Mouse (Mus musculus) liver, embryonic 11.5 days (tissue): Measurements from ENCODE around the gene Klk10. TPM values are rescaled to one million over a fixed set of nuclear protein-coding genes. Genes with fewer than 3 reads are reported as not detected.

Source experiments
- ATAC-seq: fragments of 200-750 bp; cut with Nextera tagmentation; replicated peaks from 2 replicates; pipeline ENCODE4 v1.8.0; 2017; ENCODE audit warnings: moderate number of reproducible peaks, mild to moderate bottlenecking, moderate TSS enrichment, moderate library complexity; ENCODE audit not compliant: low FRiP score
- DNase-seq: peaks from one replicate; pipeline ENCODE4 v3.0.0-alpha.2; 2017; ENCODE audit warnings: low spot score
- H3K27ac ChIP-seq: fragments of 300-500 bp; sonication (generic); 2 replicates; pipeline ENCODE4 v1.5.1; 2014; ENCODE audit warnings: mild to moderate bottlenecking, low read depth, low read length, control low read depth
- H3K27me3 ChIP-seq: fragments of 300-500 bp; sonication (generic); replicated peaks from 2 replicates; pipeline ENCODE4 v1.6.1; 2014; ENCODE audit warnings: low read length, mixed read lengths; ENCODE audit not compliant: control insufficient read depth, insufficient read depth
- H3K36me3 ChIP-seq: fragments of 300-500 bp; sonication (generic); 2 replicates; pipeline ENCODE4 v1.6.1; 2014; ENCODE audit warnings: mild to moderate bottlenecking, low read length, moderate library complexity, mixed read lengths; ENCODE audit not compliant: control insufficient read depth, insufficient read depth
- H3K4me1 ChIP-seq: fragments of 300-500 bp; sonication (generic); replicated peaks from 2 replicates; pipeline ENCODE4 v1.6.1; 2014; ENCODE audit warnings: low read length, mixed read lengths; ENCODE audit not compliant: control insufficient read depth, insufficient read depth
- H3K4me2 ChIP-seq: fragments of 300-500 bp; sonication (generic); 2 replicates; pipeline ENCODE4 v1.6.1; 2014; ENCODE audit warnings: mild to moderate bottlenecking, control low read depth, moderate library complexity
- H3K4me3 ChIP-seq: fragments of 300-500 bp; sonication (generic); 2 replicates; pipeline ENCODE4 v1.5.1; 2014; ENCODE audit warnings: low read depth, low read length, control low read depth
- H3K9ac ChIP-seq: fragments of 300-500 bp; sonication (generic); 2 replicates; pipeline ENCODE4 v1.6.1; 2014; ENCODE audit warnings: low read depth, low read length, control low read depth
- H3K9me3 ChIP-seq: fragments of 300-500 bp; sonication (generic); 2 replicates; pipeline ENCODE4 v1.6.1; 2016; ENCODE audit warnings: low read length, inconsistent platforms, mixed read lengths; ENCODE audit not compliant: control insufficient read depth
- WGBS: fragments of 180-500 bp; shearing (Covaris S2); extraction: QIAGEN DNeasy Blood & Tissue Kit; methylation state at CpG from one replicate; pipeline ENCODE4 v1.1.7; 2014; 5-methylcytosine and 5-hydroxymethylcytosine counted together
- polyA plus RNA-seq: library from polyadenylated mRNA; unstranded; fragments of >200 nt; fragmentation: Nextera tagmentation; extraction: Ambion mirVana; gene quantifications from 2 replicates; pipeline ENCODE4 v1.2.1, GENCODE M21; 2014

Klk10 gene
- polyA plus RNA-seq: 0.17 TPM in 1 of 2 replicates, not detected in the other

DNA sequence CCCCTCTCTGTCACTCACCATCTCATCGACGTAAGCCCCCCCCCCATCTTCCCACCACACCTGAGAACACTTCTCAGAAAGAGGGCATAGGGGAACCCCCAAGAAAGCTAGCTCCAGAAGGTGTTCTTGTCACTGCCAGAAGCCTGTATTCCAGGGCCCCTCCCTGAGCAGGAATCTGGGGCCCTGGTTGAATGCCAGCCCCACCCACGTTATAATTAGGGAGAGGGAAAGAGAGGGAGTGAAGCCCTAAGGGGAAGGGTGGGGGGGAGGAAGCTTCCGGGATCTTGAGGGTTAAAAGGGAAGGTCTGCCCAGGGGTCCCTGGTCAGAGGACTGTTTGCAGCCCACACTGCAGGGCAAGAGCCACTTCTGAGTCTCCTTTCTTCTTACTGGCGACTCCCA is at the start of gene Klk10:
Gene Klk10, plus strand, starts transcription at position 290 of the 400 bp plus-strand sequence.
- Histone ChIP-seq H3K9ac (no peak within 1 kb of the TSS), H3K4me2 (no peak within 1 kb of the TSS), H3K9me3 (no peaks in the 10 kb centered on the region), H3K4me1 (no peaks in the 10 kb centered on the region), H3K27me3 (peaks cover 8% of the 10 kb centered on the region), H3K4me3 (no peak within 1 kb of the TSS), H3K36me3 (no peaks in the 10 kb centered on the region), H3K27ac (no peak within 1 kb of the TSS)
- ATAC-seq (no peak), DNase-seq (no peak)
- WGBS: 41% methylated on average over 5 of the region's 5 CpGs

DNA sequence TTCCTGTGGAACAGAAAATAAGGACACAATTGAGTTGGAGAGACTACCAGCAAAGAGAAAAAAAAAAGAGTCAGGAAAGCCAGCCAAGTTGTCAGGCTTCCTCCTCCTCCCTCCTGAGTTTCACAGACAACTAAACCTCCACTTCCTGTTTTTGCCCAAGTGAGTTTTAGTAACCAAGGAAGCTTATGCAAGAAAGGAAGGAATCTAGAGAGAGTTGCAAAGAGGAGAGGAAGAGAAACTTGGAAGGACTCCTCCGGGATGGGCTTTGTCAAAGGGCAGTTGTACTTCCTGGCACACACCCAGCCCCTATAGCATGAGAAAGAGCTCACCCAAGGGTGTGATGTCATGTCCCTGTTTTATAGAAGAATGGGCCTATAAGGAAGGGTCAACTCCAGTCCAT is 33.0 kb upstream of the Klk10 start:
- no peak overlapping the region for H3K9ac ChIP-seq
- H3K4me1 ChIP-seq: no peaks in the 10 kb centered on the region
- ATAC-seq: no peak
- H3K27me3 ChIP-seq: no peaks in the 10 kb centered on the region
- no peak overlapping the region for H3K27ac ChIP-seq
- H3K36me3 ChIP-seq: no peaks in the 10 kb centered on the region
- DNase-seq: no peak
- H3K4me3 ChIP-seq: no peak overlapping the region
- H3K4me2 ChIP-seq: no peak overlapping the region
- no peaks in the 10 kb centered on the region for H3K9me3 ChIP-seq
- 39% methylated on average over 1 of the region's 1 CpGs for WGBS

DNA sequence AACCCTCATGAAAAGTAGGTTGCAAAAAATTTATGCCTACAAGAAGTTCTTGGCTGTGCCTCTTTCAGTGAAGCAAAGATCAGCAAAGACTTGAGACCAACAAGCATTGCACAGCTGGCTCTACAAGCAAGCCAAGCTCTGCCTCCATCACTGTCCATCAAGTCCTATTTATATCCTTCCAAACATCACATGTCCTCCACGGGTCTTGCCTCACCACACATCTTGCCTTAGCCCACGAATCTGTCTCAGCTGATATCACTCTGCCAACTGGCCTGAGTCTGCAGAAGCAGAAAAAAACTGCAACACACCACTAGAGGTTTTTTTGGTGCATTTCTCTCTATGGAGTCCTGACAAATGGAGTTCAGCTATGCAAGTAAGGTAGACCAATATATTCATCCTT is 28.0 kb upstream of the Klk10 start:
- H3K4me2 ChIP-seq: no peak overlapping the region
- 52% methylated on average over 2 of the region's 2 CpGs for WGBS
- ATAC-seq (no peak), DNase-seq (no peak)
- no peak overlapping the region for H3K4me3 ChIP-seq
- no peaks in the 10 kb centered on the region for H3K27me3 ChIP-seq
- H3K36me3 ChIP-seq: no peaks in the 10 kb centered on the region
- H3K27ac ChIP-seq: no peak overlapping the region
- H3K9ac ChIP-seq: no peak overlapping the region
- H3K9me3 ChIP-seq: no peaks in the 10 kb centered on the region
- no peaks in the 10 kb centered on the region for H3K4me1 ChIP-seq

DNA sequence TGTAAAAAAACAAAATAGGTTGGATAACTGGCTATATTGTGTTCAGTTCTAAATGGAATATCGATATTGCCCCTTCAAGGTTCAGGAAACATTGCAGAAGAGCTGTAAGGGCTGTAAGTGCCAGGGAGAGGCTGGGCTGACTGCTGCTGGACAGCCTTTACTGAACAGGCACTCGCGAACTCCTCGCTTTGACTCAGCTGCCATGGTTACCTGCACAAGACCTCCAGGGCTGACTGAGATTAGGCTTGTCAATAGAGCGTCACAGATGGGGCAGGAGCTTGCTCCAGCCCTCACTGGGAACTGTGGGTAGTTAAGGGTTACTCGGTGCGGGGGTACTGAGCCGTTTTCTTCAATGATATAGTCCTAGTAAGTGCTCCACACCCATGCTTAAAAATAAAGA is 14.4 kb upstream of the Klk10 start:
- ATAC-seq (no peak), DNase-seq (no peak)
- H3K9ac ChIP-seq: no peak overlapping the region
- H3K36me3 ChIP-seq: no peaks in the 10 kb centered on the region
- no peaks in the 10 kb centered on the region for H3K4me1 ChIP-seq
- no peak overlapping the region for H3K27ac ChIP-seq
- no peak overlapping the region for H3K4me2 ChIP-seq
- no peaks in the 10 kb centered on the region for H3K9me3 ChIP-seq
- H3K4me3 ChIP-seq: no peak overlapping the region
- 48% methylated on average over 8 of the region's 8 CpGs for WGBS
- H3K27me3 ChIP-seq: no peaks in the 10 kb centered on the region

DNA sequence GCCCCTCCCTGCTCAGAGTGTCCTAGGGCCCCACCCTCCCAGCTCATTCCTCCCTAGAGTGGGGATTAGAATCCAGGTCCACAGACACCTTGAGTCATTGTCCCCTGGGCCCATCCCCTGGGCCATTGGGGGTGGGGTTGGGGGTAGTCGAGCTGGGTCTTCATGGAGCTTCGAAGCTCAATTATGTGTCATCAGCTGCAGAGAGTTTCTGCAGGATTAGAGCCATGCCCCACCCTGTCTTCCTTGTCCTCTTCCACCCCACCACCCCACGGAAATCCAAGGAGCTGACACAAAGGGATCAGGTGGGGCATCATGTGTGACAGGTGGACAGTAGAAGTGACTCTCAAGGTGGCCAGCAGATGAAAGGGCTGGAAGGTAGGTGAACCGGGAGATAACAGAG is 12.2 kb upstream of the Klk10 start, which contains the start of gene Klk12:
Gene Klk12, plus strand, starts transcription at position 301 of the 400 bp plus-strand sequence.
- Histone ChIP-seq H3K9me3 (no peaks in the 10 kb centered on the region), H3K4me1 (no peaks in the 10 kb centered on the region), H3K9ac (no peak within 1 kb of the TSS), H3K27me3 (no peaks in the 10 kb centered on the region), H3K36me3 (no peaks in the 10 kb centered on the region), H3K4me2 (no peak within 1 kb of the TSS), H3K4me3 (no peak within 1 kb of the TSS), H3K27ac (no peak within 1 kb of the TSS)
- WGBS: 69% methylated on average over 4 of the region's 4 CpGs
- no peak for DNase-seq
- ATAC-seq: no peak

DNA sequence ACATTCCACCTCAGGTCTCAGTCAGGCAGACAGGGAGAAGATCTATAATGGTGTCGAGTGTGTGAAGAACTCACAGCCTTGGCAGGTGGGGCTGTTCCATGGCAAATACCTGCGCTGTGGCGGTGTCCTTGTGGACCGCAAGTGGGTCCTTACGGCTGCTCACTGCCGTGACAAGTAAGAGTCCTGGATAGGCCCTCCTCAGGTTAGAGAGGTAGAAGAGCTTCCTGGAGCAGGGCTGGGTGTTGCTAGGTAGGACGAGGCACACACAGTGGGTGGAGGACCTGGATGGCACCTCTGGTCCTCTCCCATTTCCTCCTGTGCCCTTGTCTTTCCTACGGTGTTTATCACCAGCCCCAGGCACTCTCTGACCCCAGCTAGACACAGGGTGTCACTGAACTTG is 11.2 kb upstream of the Klk10 start:
- Histone ChIP-seq H3K27ac (no peak overlapping the region), H3K27me3 (no peaks in the 10 kb centered on the region), H3K36me3 (no peaks in the 10 kb centered on the region), H3K9me3 (no peaks in the 10 kb centered on the region), H3K4me1 (no peaks in the 10 kb centered on the region), H3K4me2 (no peak overlapping the region), H3K9ac (no peak overlapping the region), H3K4me3 (no peak overlapping the region)
- DNase-seq: no peak
- 86% methylated on average over 8 of the region's 8 CpGs for WGBS
- no peak for ATAC-seq

DNA sequence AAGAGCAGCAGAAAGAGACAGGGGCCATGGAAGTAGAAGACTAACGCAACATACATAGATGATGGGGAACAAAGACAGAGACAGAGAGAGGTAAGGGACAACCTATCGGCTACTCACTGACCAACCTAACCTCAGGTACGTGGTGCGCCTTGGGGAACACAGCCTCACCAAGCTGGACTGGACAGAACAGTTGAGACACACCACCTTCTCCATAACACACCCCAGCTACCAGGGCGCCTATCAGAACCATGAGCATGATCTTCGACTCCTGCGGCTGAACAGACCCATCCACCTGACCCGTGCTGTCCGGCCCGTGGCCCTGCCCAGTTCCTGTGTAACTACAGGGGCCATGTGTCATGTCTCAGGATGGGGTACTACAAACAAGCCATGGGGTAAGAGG is 10.1 kb upstream of the Klk10 start:
- Histone ChIP-seq H3K4me1 (no peaks in the 10 kb centered on the region), H3K9me3 (no peaks in the 10 kb centered on the region), H3K4me2 (no peak overlapping the region), H3K27ac (no peak overlapping the region), H3K27me3 (no peaks in the 10 kb centered on the region), H3K4me3 (no peak overlapping the region), H3K36me3 (no peaks in the 10 kb centered on the region), H3K9ac (no peak overlapping the region)
- WGBS: 89% methylated on average over 10 of the region's 10 CpGs
- ATAC-seq (no peak), DNase-seq (no peak)

DNA sequence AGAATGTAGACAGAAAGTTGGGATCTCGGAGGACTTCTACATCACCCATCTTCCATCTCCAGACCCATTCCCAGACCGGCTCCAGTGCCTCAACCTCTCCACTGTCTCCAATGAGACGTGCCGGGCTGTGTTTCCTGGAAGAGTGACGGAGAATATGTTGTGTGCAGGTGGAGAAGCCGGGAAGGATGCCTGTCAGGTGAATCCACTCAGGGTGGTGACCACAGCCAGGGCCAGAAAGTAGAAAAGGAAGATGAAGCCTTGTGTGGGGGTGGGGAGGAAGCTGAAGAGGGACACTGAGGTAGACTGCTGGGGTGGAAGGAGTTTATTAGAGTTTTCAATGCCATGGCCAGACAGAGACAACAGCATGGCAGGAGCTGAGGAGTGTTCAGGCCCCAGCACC is 8.9 kb upstream of the Klk10 start:
- Histone ChIP-seq H3K9ac (no peak overlapping the region), H3K9me3 (no peaks in the 10 kb centered on the region), H3K27ac (no peak overlapping the region), H3K4me3 (no peak overlapping the region), H3K4me2 (no peak overlapping the region), H3K27me3 (no peaks in the 10 kb centered on the region), H3K4me1 (no peaks in the 10 kb centered on the region), H3K36me3 (no peaks in the 10 kb centered on the region)
- no peak for DNase-seq
- ATAC-seq: no peak
- WGBS: 81% methylated on average over 6 of the region's 6 CpGs

DNA sequence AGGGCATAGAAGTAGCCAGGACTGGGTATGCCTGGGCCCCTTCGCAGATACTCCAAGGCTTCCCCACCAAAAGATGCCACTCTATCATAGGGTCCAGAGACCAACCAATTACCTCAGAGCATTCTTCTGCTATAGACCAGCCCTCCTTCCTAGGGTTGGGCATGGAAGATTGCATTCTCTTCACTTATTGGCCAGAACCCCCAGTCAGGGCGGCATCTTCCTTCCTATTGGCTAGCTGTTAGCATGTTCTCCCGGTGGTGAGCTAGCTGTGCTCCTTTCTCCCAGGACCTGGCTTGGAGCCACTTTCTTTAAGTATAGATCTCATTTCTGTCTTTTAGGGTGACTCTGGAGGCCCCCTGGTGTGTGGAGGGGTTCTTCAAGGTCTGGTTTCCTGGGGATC is 7.9 kb upstream of the Klk10 start:
- no peaks in the 10 kb centered on the region for H3K4me1 ChIP-seq
- H3K27me3 ChIP-seq: no peaks in the 10 kb centered on the region
- no peak overlapping the region for H3K4me2 ChIP-seq
- no peaks in the 10 kb centered on the region for H3K9me3 ChIP-seq
- H3K27ac ChIP-seq: no peak overlapping the region
- 81% methylated on average over 3 of the region's 3 CpGs for WGBS
- H3K9ac ChIP-seq: no peak overlapping the region
- no peak for ATAC-seq
- H3K36me3 ChIP-seq: no peaks in the 10 kb centered on the region
- no peak for DNase-seq
- no peak overlapping the region for H3K4me3 ChIP-seq
